Mouse (Mus musculus) right cerebral cortex, postnatal 10 days (tissue): ENCODE measurements around the gene Dcaf8.

ENCODE experiments used
- DNase-seq, 2 experiments: peaks; one replicate each; pipeline ENCODE4 v3.0.0; 2021; ENCODE audit warnings: low spot score in 2 of 2

The Dcaf8 gene

GRCm38 (mm10) chr1:172194435-172194834 lies 46.6 kb downstream of the Dcaf8 start:
- DNase-seq, result no peak

GRCm38 (mm10) chr1:172197146-172197545 lies 49.3 kb downstream of the Dcaf8 start:
- DNase-seq, result no peak

GRCm38 (mm10) chr1:172197851-172198250 lies 50.0 kb downstream of the Dcaf8 start:
- no peak for DNase-seq

GRCm38 (mm10) chr1:172198316-172198715 lies 50.4 kb downstream of the Dcaf8 start:
- DNase-seq, result peak in 1 of 2 experiments; percentile 38

GRCm38 (mm10) chr1:172198996-172199395 lies 51.1 kb downstream of the Dcaf8 start:
- DNase-seq, result no peak

GRCm38 (mm10) chr1:172200161-172200560 lies 52.3 kb downstream of the Dcaf8 start:
- DNase-seq, result peak in 1 of 2 experiments; percentile 54

GRCm38 (mm10) chr1:172200871-172201447 lies 53.1 kb downstream of the Dcaf8 start:
- peak; percentile 93 for DNase-seq

GRCm38 (mm10) chr1:172201967-172202880 lies 54.3 kb downstream of the Dcaf8 start:
- peak in 1 of 2 experiments; percentile 55 for DNase-seq

GRCm38 (mm10) chr1:172202894-172203522 lies 55.1 kb downstream of the Dcaf8 start:
- peak; percentile 58 to 63 for DNase-seq

GRCm38 (mm10) chr1:172203566-172203965 lies 55.7 kb downstream of the Dcaf8 start:
- DNase-seq, result no peak

- DNase-seq, result no peak
These were observed 56.3 kb downstream of the Dcaf8 start for GRCm38 (mm10) chr1:172204033-172204813.

- DNase-seq, result no peak
These were observed 57.2 kb downstream of the Dcaf8 start for GRCm38 (mm10) chr1:172204814-172205740.

GRCm38 (mm10) chr1:172205741-172206087 lies 57.8 kb downstream of the Dcaf8 start:
- no peak for DNase-seq

GRCm38 (mm10) chr1:172206141-172206917 lies 58.4 kb downstream of the Dcaf8 start, which contains the start of gene Pea15a:
Pea15a (minus strand) TSS chr1:172206804.
- peak; percentile 90 to 92 for DNase-seq

- DNase-seq, result peak in 1 of 2 experiments; percentile 63
These were observed 59.3 kb downstream of the Dcaf8 start for GRCm38 (mm10) chr1:172207111-172207584.

- DNase-seq, result peak in 1 of 2 experiments; percentile 27
These were observed 64.9 kb downstream of the Dcaf8 start for GRCm38 (mm10) chr1:172212776-172213175.

- peak in 1 of 2 experiments; percentile 29 for DNase-seq
These were observed 65.9 kb downstream of the Dcaf8 start for GRCm38 (mm10) chr1:172213771-172214170.

- DNase-seq, result peak in 1 of 2 experiments; percentile 52
These were observed 66.9 kb downstream of the Dcaf8 start for GRCm38 (mm10) chr1:172214748-172215147.

- DNase-seq, result peak; percentile 92 to 93
These were observed 69.3 kb downstream of the Dcaf8 start for GRCm38 (mm10) chr1:172217148-172217547.
